In the genomic region with DNA sequence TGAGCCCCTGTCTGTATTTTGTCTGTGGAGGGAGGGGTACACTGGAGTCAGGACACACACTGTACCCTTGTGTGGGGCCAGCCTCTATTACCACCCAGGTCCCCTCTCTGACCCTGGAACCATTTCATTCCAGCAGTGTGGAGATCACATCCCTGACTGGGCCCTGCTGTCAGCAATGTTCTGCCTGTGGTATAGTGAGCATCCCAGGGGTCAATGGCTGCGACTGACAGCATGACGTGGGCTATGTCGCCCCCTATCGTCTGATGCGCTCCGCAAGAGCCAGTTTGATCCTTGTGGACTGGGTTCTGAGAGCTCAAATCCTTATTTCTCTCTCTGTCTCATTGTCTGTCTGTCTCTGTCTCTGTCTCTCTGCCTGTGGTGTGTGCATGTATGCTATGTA, we compare ENCODE assay signal across 8 mouse cellular contexts. TPM values are rescaled to one million over a fixed set of nuclear protein-coding genes. Genes with fewer than 3 reads are reported as not detected.
DNase-seq lines count a peak whose midpoint lies in the region; ATAC-seq and TF ChIP-seq lines count a peak whose summit lies in the region.

No protein-coding gene starts in this region.

- WGBS in forebrain, postnatal 0 days = 2% methylated on average over 6 of the region's 6 CpGs
- under 1% methylated on average over 6 of the region's 6 CpGs for WGBS in hindbrain, embryonic 10.5 days

- no peak overlapping the region for H3K27ac ChIP-seq in forebrain, postnatal 0 days (ENCODE audit: low read depth, low read length)
- H3K27ac ChIP-seq in hindbrain, embryonic 10.5 days = no peak overlapping the region

- no peak overlapping the region for H3K4me3 ChIP-seq in G1E (ENCODE audit: low read depth, low read length)
- H3K4me3 ChIP-seq in forebrain, postnatal 0 days (ENCODE audit: low read depth, low read length) = no peak overlapping the region
- no peak overlapping the region for H3K4me3 ChIP-seq in hindbrain, embryonic 10.5 days

- no peaks in the 10 kb centered on the region for H3K4me1 ChIP-seq in G1E (ENCODE audit: insufficient read depth, low read depth, low read length)
- H3K4me1 ChIP-seq in forebrain, postnatal 0 days (ENCODE audit: insufficient read depth) = no peaks in the 10 kb centered on the region
- peaks cover 14% of the 10 kb centered on the region; the same call in 1 of the 2 replicates for H3K4me1 ChIP-seq in hindbrain, embryonic 10.5 days (replicated peaks)

- peak; percentile 64 for DNase-seq in G1E (ENCODE audit: low spot score)
- peak; percentile 39 for DNase-seq in cerebellum, adult 11-12 months
- DNase-seq in forebrain, postnatal 0 days = peak; percentile 78
- peak; percentile 85 for DNase-seq in hindbrain, embryonic 10.5 days (ENCODE audit: low spot score)
- DNase-seq in layer of hippocampus, adult 9-11 months = peak; percentile 63
- peak; percentile 62 for DNase-seq in lung, postnatal 25 days (ENCODE audit: low spot score)
- peak; percentile 65 for DNase-seq in retina, postnatal 7 days (ENCODE audit: low read depth, low spot score)
- peak; percentile 91 for DNase-seq in thymus, postnatal 4 days

- H3K9ac ChIP-seq in forebrain, postnatal 0 days = no peak overlapping the region

- no peaks in the 10 kb centered on the region for H3K36me3 ChIP-seq in G1E (replicated peaks)
- H3K36me3 ChIP-seq in forebrain, postnatal 0 days (ENCODE audit: insufficient read depth) = no peaks in the 10 kb centered on the region
- H3K36me3 ChIP-seq in hindbrain, embryonic 10.5 days = no peaks in the 10 kb centered on the region

- ATAC-seq in G1E (ENCODE audit: extremely low read depth, insufficient number of reproducible peaks, low FRiP score, poor library complexity, severe bottlenecking) = no peak
- ATAC-seq in forebrain, postnatal 0 days = peak; percentile 63; the same call in 1 of the 2 replicates

- H3K4me2 ChIP-seq in forebrain, postnatal 0 days (ENCODE audit: low read depth) = no peak overlapping the region

- H3K9me3 ChIP-seq in G1E (replicated peaks) = no peaks in the 10 kb centered on the region
- H3K9me3 ChIP-seq in forebrain, postnatal 0 days (ENCODE audit: low read length) = no peaks in the 10 kb centered on the region
- no peaks in the 10 kb centered on the region for H3K9me3 ChIP-seq in hindbrain, embryonic 10.5 days

- peak; percentile 55; the same call in 1 of the 2 replicates for TF ChIP-seq CTCF in G1E (IDR thresholded peaks at IDR 0.05; ENCODE audit: low read depth, low read length)
- peak; percentile 91 for TF ChIP-seq CTCF in forebrain, postnatal 0 days (IDR thresholded peaks at IDR 0.05; ENCODE audit: low read depth)

- H3K27me3 ChIP-seq in G1E (ENCODE audit: insufficient read depth, low read length) = peaks cover 30% of the 10 kb centered on the region
- no peaks in the 10 kb centered on the region for H3K27me3 ChIP-seq in forebrain, postnatal 0 days (ENCODE audit: insufficient read depth, low read length)
- H3K27me3 ChIP-seq in hindbrain, embryonic 10.5 days (ENCODE audit: insufficient read depth, poor library complexity, severe bottlenecking) = no peaks in the 10 kb centered on the region

RNA-seq across cellular contexts. Expression of a gene that starts 35.2 kb away (rescaled TPM):
- not detected in 2 replicates for total RNA-seq in G1E (2014; fragmentation: Nextera tagmentation)
- total RNA-seq in G1E (2017) = 0.17 TPM in 1 of 2 replicates, not detected in the other
- 0.66 and 0.94 TPM in 2 replicates for polyA plus RNA-seq in G1E (2012)
- total RNA-seq in forebrain, postnatal 0 days (2014; rRNA removed) = 16.5 and 19.7 TPM in 2 replicates
- 14.2 and 16.6 TPM in 2 replicates for polyA plus RNA-seq in forebrain, postnatal 0 days (2015; fragmentation: Nextera tagmentation; extraction: Ambion mirVana)
- polyA plus RNA-seq in hindbrain, embryonic 10.5 days (2016; fragmentation: Nextera tagmentation; extraction: Ambion mirVana) = 9.8 and 12.1 TPM in 2 replicates

Comparison
In these comparisons a context has a peak if more than half of its experiments do, and no peak if none do; other contexts are left out.
1. DNase-seq: peak in every context shown above with its lines; median percentile 91 in thymus, postnatal 4 days; 85 in hindbrain, embryonic 10.5 days; 78 in forebrain, postnatal 0 days; 65 in retina, postnatal 7 days; 64 in G1E; 63 in layer of hippocampus, adult 9-11 months; 62 in lung, postnatal 25 days; 39 in cerebellum, adult 11-12 months.